Mouse (Mus musculus) embryonic facial prominence, embryonic 14.5 days (tissue): ENCODE measurements at regions not wholly inside any gene's neighbourhood (a gene's known extent, or its start where the extent isn't known, plus 50 kb on each side); places are given as distances from the start of the nearest gene placed in this dataset.

Source experiments
- ATAC-seq: fragments of 200-750 bp; cut with Nextera tagmentation; 2 replicates; pipeline ENCODE4 v1.8.0; 2017; ENCODE audit warnings: low read depth, moderate number of reproducible peaks, moderate TSS enrichment
- DNase-seq: peaks from one replicate; pipeline ENCODE4 v3.0.0-alpha.2; 2015; ENCODE audit warnings: low spot score
- H3K27ac ChIP-seq: fragments of 300-500 bp; sonication (generic); replicated peaks from 2 replicates; pipeline ENCODE4 v1.5.1; 2014; ENCODE audit warnings: low read depth, mild to moderate bottlenecking, low read length, moderate library complexity
- H3K27me3 ChIP-seq: fragments of 300-500 bp; sonication (generic); replicated peaks from 2 replicates; pipeline ENCODE4 v1.6.1; 2014; ENCODE audit warnings: low read length; ENCODE audit not compliant: control insufficient read depth, insufficient read depth
- H3K36me3 ChIP-seq: fragments of 300-500 bp; sonication (generic); 2 replicates; pipeline ENCODE4 v1.6.1; 2014; ENCODE audit warnings: low read length, mixed read lengths; ENCODE audit not compliant: control insufficient read depth, insufficient read depth
- H3K4me1 ChIP-seq: fragments of 300-500 bp; sonication (generic); 2 replicates; pipeline ENCODE4 v1.6.1; 2014; ENCODE audit warnings: antibody characterized with exemption, low read length; ENCODE audit not compliant: control insufficient read depth, insufficient read depth
- H3K4me2 ChIP-seq: fragments of 300-500 bp; sonication (generic); 2 replicates; pipeline ENCODE4 v1.6.1; 2014; ENCODE audit warnings: low read depth, mild to moderate bottlenecking, low read length, moderate library complexity, mixed read lengths
- H3K4me3 ChIP-seq: fragments of 300-500 bp; sonication (generic); 2 replicates; pipeline ENCODE4 v1.5.1; 2014; ENCODE audit warnings: low read depth, mild to moderate bottlenecking, low read length
- H3K9ac ChIP-seq: fragments of 300-500 bp; sonication (generic); 2 replicates; pipeline ENCODE4 v1.6.1; 2014; ENCODE audit warnings: low read depth, mild to moderate bottlenecking, low read length, moderate library complexity, mixed read lengths
- H3K9me3 ChIP-seq: fragments of 300-500 bp; sonication (generic); 2 replicates; pipeline ENCODE4 v1.6.1; 2016; ENCODE audit warnings: low read length; ENCODE audit not compliant: control insufficient read depth
- WGBS: fragments of 180-500 bp; shearing (Covaris S2); extraction: QIAGEN DNeasy Blood & Tissue Kit; methylation state at CpG from one replicate; pipeline ENCODE4 v1.1.7; 2014; 5-methylcytosine and 5-hydroxymethylcytosine counted together

GRCm38 (mm10) chr19:14225787-14226186 is 312.5 kb downstream of the Olfr1505 start:
- WGBS = 27% methylated on average over 4 of the region's 4 CpGs
- no peak overlapping the region for H3K27ac ChIP-seq
- DNase-seq (peak; percentile 47), ATAC-seq (0 out of 2 replicates have a peak, but pooled peaks have one; percentile 22)
- H3K27me3 ChIP-seq = no peaks in the 10 kb centered on the region
- no peaks in the 10 kb centered on the region for H3K9me3 ChIP-seq
- H3K4me3 ChIP-seq = no peak overlapping the region
- no peaks in the 10 kb centered on the region for H3K36me3 ChIP-seq
- no peak overlapping the region for H3K9ac ChIP-seq
- no peak overlapping the region for H3K4me2 ChIP-seq
- 0 out of 2 replicates have a peak, but pooled peaks cover 2% of the 10 kb centered on the region for H3K4me1 ChIP-seq

- no peaks in the 10 kb centered on the region for H3K4me1 ChIP-seq
- H3K27ac ChIP-seq = no peak overlapping the region
- H3K9me3 ChIP-seq = no peaks in the 10 kb centered on the region
- peak; percentile 37; the same call in 1 of the 2 replicates for ATAC-seq
- peak; percentile 78 for DNase-seq
- no peaks in the 10 kb centered on the region for H3K27me3 ChIP-seq
- H3K36me3 ChIP-seq = no peaks in the 10 kb centered on the region
- no peak overlapping the region for H3K4me3 ChIP-seq
- no peak overlapping the region for H3K4me2 ChIP-seq
- H3K9ac ChIP-seq = no peak overlapping the region
Measured at GRCm38 (mm10) chr19:14226521-14226920, 313.2 kb downstream of the Olfr1505 start.

GRCm38 (mm10) chr19:14243565-14243964 is 330.2 kb downstream of the Olfr1505 start:
- DNase-seq = no peak
- H3K27me3 ChIP-seq = no peaks in the 10 kb centered on the region; the same call in 1 of the 2 replicates
- WGBS = 49% methylated on average over 5 of the region's 5 CpGs
- ATAC-seq = no peak
- H3K9ac ChIP-seq = no peak overlapping the region
- no peak overlapping the region for H3K27ac ChIP-seq
- H3K4me3 ChIP-seq = no peak overlapping the region
- no peaks in the 10 kb centered on the region for H3K9me3 ChIP-seq
- peaks cover 10% of the 10 kb centered on the region; the same call in 1 of the 2 replicates for H3K4me1 ChIP-seq
- H3K36me3 ChIP-seq = no peaks in the 10 kb centered on the region
- H3K4me2 ChIP-seq = no peak overlapping the region

- H3K27me3 ChIP-seq = no peaks in the 10 kb centered on the region; the same call in 1 of the 2 replicates
- 72% methylated on average over 6 of the region's 6 CpGs for WGBS
- no peaks in the 10 kb centered on the region for H3K9me3 ChIP-seq
- ATAC-seq (no peak), DNase-seq (peak; percentile 13)
- no peak overlapping the region for H3K27ac ChIP-seq
- H3K4me2 ChIP-seq = no peak overlapping the region
- H3K4me1 ChIP-seq = peaks cover 7% of the 10 kb centered on the region; the same call in 1 of the 2 replicates
- H3K36me3 ChIP-seq = no peaks in the 10 kb centered on the region
- no peak overlapping the region for H3K9ac ChIP-seq
- H3K4me3 ChIP-seq = no peak overlapping the region
Measured at GRCm38 (mm10) chr19:14246973-14247614, 333.8 kb downstream of the Olfr1505 start.

GRCm38 (mm10) chr19:14247979-14248378 is 334.6 kb downstream of the Olfr1505 start:
- no peaks in the 10 kb centered on the region for H3K9me3 ChIP-seq
- no peaks in the 10 kb centered on the region for H3K36me3 ChIP-seq
- no peak for DNase-seq
- ATAC-seq = no peak
- no peak overlapping the region for H3K27ac ChIP-seq
- no peaks in the 10 kb centered on the region; the same call in 1 of the 2 replicates for H3K27me3 ChIP-seq
- H3K4me3 ChIP-seq = no peak overlapping the region
- peaks cover 7% of the 10 kb centered on the region; the same call in 1 of the 2 replicates for H3K4me1 ChIP-seq
- WGBS = 45% methylated on average over 1 of the region's 1 CpGs
- no peak overlapping the region for H3K9ac ChIP-seq
- no peak overlapping the region for H3K4me2 ChIP-seq

GRCm38 (mm10) chr19:14258621-14259051 is 339.2 kb downstream of the Tle4 start:
- Histone ChIP-seq H3K4me3 (no peak overlapping the region), H3K27ac (no peak overlapping the region), H3K9ac (no peak overlapping the region), H3K4me1 (no peaks in the 10 kb centered on the region), H3K9me3 (no peaks in the 10 kb centered on the region), H3K36me3 (no peaks in the 10 kb centered on the region), H3K27me3 (no peaks in the 10 kb centered on the region), H3K4me2 (no peak overlapping the region)
- ATAC-seq = no peak
- peak; percentile 42 for DNase-seq
- 25% methylated on average over 5 of the region's 5 CpGs for WGBS

GRCm38 (mm10) chr19:14259223-14259622 is 338.6 kb downstream of the Tle4 start:
- H3K4me2 ChIP-seq = no peak overlapping the region
- WGBS = 40% methylated on average over 2 of the region's 2 CpGs
- ATAC-seq = no peak

GRCm38 (mm10) chr19:14289331-14289737 is 308.5 kb downstream of the Tle4 start:
- ATAC-seq = peak; percentile 47; the same call in 1 of the 2 replicates
- H3K36me3 ChIP-seq = no peaks in the 10 kb centered on the region
- no peak overlapping the region for H3K4me3 ChIP-seq
- H3K27me3 ChIP-seq = no peaks in the 10 kb centered on the region
- DNase-seq = peak; percentile 84
- H3K9ac ChIP-seq = no peak overlapping the region
- 44% methylated on average over 1 of the region's 1 CpGs for WGBS
- no peaks in the 10 kb centered on the region for H3K9me3 ChIP-seq
- no peak overlapping the region for H3K27ac ChIP-seq
- no peak overlapping the region for H3K4me2 ChIP-seq
- H3K4me1 ChIP-seq = 0 out of 2 replicates have a peak, but pooled peaks cover 4% of the 10 kb centered on the region

More at GRCm38 (mm10) chr19:14259223-14259622, 338.6 kb downstream of the Tle4 start:
- H3K4me1 ChIP-seq = no peaks in the 10 kb centered on the region
- no peaks in the 10 kb centered on the region for H3K36me3 ChIP-seq
- H3K9ac ChIP-seq = no peak overlapping the region
- H3K27me3 ChIP-seq = no peaks in the 10 kb centered on the region
- DNase-seq = no peak
- no peak overlapping the region for H3K27ac ChIP-seq
- no peaks in the 10 kb centered on the region for H3K9me3 ChIP-seq
- no peak overlapping the region for H3K4me3 ChIP-seq

GRCm38 (mm10) chr19:14290911-14291310 is 306.9 kb downstream of the Tle4 start:
- no peak overlapping the region for H3K9ac ChIP-seq
- no peak for DNase-seq
- no peak for ATAC-seq
- no peaks in the 10 kb centered on the region for H3K36me3 ChIP-seq
- 0 out of 2 replicates have a peak, but pooled peaks cover 4% of the 10 kb centered on the region for H3K4me1 ChIP-seq
- H3K27me3 ChIP-seq = no peaks in the 10 kb centered on the region
- WGBS = 82% methylated on average over 6 of the region's 6 CpGs
- no peak overlapping the region for H3K4me2 ChIP-seq
- no peaks in the 10 kb centered on the region for H3K9me3 ChIP-seq
- no peak overlapping the region for H3K27ac ChIP-seq
- no peak overlapping the region for H3K4me3 ChIP-seq
